Mouse (Mus musculus): ENCODE data around the gene Actn4. TPM values are rescaled to one million over a fixed set of nuclear protein-coding genes. Genes with fewer than 3 reads are reported as not detected.

Gene Actn4
- total RNA-seq (2021) (100 to 1,000 TPM; 247 to 264 TPM), polyA plus RNA-seq (2012; rRNA removed) (301 and 316 TPM in 2 replicates)
- long read RNA-seq, transcript Actn4-201 (21 exons, 3,877 nt): major isoform, 197 of 257 reads
- long read RNA-seq, partial matches to known transcripts: 33 of 257 reads
- long read RNA-seq, other reads (novel, unspliced or antisense): 26 of 257 reads

DNA sequence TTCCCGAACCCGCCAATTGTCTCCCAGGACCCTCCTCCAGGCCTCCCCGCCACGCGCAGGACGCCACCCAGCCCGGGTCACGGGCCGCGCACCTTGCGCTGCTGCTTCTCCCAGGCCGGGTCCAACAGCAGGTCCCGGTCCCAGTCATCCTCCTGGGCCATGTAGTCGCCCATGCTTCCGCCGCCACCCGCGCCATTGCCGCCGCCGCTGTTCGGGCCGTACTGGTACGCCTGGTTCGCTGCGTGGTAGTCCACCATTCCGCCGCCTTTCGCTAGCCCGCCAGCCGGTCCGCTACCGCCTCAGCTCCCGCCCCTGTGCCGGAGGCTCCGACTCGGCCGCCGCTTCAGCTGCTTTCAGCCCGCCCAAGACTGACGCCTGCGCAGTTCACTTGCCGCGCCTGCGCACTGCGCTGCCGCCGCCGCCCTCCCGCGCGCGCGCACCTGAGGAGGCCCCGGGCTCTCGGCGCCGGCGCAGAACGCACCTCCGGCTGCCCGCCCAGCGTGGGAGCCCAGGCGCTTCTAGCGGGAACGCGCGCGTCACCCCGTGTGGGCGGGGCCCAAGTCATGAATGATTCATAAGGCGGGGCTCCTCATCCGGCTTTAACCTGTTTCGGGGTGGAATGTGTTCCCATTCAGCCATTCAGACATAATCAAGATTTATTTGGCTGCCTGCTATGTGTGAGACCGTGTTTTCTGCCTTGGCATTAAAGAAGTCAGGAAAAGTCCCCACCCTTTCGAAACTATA lies at the start of gene Actn4:
TSS of gene Actn4 (minus strand) at position 414 of the 744 bp plus-strand sequence.
- peak; percentile 100 for DNase-seq

DNA sequence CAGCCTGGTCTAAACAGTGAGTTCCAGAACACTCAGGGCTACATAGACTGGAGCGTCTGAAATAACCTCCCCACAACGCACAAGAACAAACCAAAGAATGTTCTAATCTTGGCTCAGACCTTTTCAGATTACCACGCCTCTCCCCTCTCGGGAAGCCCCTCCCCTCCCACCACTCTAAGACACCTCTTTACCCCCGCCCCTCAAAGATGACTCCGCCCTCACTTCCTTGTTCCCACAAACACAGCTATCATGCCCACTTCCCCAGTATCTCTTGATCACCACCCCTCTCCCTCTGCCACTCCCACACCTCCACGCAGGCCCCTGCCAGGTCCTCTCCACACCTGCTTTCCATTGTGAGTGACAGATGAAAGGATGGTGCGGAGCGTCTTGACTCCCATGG lies 46.6 kb upstream of the Actn4 start:
- no peak for DNase-seq

DNA sequence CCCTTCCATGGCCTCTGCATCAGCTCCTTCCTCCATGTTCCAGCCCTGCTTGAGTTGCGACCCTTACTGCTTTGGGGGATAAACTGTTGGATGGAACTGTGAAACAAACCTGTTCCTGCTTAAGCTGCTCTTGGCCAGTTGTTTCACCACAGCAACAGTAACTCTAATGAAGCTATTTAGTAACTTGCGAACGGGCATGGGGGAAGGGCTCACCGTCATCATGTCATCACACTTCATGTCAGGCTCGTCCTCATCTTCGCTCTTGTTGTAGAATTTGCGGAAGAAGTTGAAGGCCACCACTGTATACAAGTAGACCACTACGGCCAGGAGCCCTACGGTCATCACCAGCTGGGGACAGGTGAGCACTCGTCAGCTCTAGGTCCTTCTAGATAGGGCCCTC lies 46.0 kb upstream of the Actn4 start:
- DNase-seq: no peak

DNA sequence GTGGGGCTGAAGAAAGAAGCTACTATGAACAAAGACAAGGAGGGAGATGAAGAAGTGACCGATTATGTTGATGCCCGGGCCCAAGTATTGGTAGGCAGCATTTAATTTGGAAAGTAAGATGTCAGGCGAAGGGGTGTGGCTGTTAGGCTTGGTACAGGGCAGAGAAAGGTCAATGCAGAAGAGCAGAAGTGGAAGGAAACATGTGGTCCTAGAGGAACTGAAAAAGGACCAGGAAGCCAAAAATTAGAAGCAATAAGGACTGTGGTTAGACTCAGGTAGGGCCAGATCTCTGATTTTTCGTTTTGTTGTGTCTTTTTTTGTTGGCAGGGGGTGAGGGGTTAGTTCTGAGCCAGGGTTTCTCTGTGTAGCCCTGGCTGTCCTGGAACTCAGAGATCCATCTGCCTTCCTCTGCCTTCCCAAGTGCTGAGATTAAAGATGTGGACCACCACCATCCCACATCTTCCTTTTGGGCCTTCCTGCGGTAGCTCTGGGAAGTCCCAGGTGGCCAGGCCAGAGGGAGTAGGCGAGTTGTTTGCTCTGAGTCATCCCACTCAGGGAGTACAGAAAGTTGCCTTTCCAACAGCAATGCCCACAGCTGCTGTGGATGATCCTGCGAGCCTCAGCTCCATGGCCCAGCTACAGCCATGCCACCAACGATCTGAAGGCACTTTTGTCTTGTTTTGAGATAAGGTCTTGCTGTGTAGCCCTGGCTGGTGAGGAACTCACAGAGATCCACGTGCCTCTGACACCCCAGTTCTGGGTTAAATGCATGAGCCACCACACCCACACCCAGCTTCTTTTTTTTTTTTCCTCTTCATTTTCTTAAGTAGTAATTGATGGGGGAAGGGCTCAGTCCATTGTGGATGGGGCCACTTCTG lies 45.3 kb upstream of the Actn4 start:
- no peak for DNase-seq

DNA sequence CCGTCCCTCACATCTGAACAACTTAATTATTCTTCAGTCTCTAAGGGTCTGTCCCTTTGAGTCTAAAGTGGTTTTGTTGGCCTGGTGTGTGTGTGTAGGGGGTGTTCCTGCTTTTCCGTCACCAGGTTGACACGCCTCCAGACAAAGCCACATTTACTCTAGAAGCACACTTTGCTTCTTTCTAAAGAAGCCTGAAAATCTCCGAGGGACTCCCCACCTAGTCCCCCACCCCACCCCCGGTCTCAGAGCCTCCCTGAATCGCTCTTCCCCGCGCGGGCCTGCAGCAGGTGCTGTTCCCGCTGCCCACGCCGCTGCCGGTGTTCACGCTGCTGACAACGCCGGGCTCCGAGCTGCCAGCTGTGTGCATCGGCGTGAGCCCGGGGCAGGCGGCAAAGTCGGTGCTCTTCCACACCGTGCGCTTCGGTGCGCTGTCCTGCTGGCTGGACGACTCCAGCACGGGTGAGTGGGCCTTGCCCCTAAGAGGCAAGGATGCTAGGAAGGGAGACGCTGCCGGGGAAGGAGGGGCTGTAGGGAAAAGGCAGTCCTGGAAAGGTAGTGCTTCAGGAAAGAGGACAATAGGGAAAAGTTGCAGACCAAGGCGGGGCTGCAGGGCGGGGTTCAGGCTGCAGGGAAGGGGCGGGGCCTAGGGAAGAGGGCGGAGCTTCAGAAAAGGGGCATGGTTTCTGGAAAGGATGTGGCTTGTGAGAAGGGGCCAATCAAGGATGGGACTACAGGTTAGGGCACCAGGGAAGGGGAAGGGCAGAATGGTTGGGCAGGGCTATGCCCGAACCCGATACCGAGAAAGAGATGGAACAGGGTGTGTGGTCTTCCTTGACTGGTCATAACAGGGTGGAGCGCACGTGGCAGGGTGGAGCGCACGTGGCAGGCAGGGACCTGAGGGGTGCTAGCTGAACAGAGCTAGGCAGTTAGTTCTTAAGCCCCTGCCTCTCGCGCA lies 38.8 kb upstream of the Actn4 start:
- DNase-seq: peak; percentile 63

DNA sequence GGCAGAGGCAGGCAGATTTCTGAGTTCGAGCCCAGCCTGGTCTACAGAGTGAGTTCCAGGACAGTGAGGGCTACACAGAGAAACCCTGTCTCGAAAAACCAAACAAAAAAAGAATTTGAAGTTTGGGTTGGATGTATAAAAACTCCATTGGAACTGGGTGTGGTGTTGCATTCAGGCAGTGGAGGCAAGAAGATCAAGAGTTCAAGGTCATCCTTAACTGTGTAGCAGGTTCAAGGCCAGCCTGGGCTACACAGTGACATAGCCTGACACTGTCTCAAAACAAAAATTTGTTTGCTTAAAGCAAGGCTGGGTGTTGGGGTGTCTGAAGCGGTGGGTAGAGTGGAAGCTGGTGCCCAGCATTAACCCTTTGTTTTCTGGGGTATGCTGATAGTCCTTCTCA lies 31.3 kb upstream of the Actn4 start:
- no peak for DNase-seq

DNA sequence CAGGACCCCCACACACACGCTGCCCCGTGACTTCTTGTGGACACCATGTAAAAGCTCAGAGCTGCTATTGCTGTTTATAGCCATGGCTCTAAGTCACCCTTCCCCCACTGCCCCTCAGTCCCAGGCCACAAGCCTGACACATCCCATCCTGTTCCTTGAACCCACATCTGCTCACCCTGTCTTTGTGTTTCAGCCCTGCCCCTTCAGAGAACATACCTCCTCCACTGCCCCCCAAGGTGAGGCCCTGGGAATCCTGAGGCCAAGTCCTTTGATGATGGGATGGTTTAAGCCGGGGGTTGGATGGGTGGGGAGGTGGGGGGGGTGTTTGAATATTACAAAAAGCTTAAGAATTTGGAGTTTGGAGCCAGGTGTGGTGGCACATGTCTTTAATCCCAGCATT lies 30.9 kb upstream of the Actn4 start:
- DNase-seq: no peak

DNA sequence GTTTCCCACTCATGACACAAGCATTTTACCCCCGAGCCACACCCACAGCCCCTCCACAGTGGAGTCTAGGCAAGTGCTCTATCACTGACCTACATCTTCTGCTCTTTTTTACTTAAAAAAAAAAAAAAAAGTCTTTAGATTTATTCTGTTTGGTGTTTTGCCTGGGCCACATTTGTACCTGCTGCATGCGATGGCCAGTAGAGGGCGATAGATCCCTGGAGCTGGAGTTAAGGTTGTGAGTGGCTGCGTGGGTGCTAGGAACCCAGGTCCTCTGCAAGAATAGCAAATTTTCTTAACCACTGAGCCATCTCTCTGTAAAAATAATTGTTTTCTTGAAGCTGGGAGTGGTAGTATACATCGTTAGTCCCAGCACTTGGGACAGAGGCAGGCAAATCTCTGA lies 29.5 kb upstream of the Actn4 start:
- no peak for DNase-seq

DNA sequence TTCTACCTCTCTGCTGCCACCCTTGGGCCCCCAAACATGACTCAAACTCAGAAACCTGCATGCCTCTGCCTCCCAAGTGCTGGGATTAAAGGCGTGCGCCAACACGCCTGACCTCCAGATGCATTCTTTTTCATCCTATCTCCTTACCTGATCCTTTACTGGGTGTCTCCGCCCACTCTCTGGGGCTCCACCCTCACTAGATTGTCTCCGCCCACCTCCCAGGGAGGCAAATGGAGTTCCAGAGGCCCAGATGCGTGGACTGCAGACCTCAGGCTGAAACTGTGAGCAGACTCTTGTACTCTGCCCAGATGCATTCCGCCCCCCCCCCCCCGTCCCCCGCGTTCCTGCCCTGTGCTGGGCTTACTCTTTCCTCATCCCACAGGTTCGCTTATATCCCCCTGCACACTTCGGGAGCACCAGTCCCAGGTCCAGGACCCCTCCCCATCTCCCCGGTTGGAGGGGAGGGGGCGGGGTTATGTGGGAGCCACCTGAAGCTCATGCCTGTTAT lies 28.7 kb upstream of the Actn4 start:
- no peak for DNase-seq

DNA sequence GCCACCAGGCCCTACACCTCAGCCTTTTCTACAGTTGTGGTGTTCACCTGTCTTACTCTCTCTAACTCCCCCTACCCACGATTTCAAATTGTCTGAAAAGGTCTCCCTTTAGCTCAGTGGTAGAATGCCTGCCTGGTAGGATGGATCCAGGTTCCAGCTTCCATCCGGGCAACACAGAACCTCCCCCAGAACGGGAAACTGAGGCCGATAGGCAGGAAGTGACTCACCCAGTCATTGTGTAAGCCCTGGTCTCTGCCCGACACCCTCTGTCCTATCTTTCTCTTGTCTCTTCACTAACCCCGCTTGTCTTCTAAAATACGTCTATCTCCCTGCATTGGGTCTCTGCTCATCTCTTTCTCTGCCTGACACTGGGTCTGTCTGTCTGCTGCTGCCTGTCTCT lies 23.1 kb upstream of the Actn4 start:
- no peak for DNase-seq

DNA sequence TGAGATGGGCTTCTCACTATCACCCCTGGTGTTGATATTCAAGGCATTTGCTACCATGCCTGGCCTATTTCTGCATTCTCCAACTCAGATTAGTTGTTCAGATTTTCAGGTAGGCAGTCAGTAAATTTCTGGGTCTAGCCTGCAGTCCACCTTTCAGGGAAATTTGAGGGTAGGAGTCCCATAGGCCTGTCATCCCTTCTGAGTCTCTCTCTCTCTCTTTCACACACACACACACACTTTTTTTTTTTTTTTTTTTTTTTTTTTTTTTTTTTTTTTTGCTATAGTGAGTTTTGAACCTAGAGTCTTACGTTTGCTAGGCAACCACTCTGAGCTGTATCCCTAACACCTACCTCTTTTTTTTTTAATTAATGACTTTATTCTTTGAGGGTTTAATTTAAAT lies 22.3 kb upstream of the Actn4 start:
- DNase-seq: no peak

DNA sequence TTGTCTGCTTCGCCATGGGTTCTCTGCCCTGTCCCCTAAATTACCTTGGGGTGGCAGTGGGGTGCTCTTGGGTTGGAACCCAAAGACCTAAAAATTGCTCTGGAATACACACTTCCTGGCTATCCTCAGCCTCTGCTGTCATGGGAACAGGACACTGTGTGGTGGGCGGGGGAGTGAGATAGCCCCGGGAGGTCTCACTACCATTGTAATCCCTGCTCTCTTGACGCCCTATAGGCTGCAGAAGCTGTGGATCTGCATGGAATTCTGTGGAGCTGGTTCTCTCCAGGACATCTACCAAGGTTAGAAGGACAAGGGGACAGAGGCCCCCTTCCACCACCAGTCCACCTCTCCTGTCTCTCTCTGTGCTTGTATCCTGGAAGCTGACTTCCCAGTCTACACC lies 21.7 kb upstream of the Actn4 start:
- DNase-seq: no peak

DNA sequence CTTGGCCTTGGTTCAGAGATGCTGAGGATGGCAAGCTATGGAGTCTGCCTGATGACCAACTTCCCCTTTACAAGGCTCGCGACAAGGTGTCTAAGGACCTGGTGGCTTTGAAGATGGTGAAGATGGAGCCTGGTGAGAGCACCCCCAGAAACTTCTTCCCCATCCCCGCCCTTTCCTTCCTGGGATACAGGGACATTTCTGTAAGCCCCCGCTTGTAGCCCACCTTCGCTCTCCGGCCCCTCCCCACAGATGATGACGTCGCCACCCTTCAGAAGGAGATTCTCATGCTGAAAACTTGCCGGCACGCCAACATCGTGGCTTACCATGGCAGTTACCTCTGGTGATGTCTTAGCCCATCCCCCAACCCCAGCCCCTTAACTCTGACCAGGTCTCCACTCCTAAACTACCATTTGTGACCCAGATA lies 21.0 kb upstream of the Actn4 start:
- no peak for DNase-seq

DNA sequence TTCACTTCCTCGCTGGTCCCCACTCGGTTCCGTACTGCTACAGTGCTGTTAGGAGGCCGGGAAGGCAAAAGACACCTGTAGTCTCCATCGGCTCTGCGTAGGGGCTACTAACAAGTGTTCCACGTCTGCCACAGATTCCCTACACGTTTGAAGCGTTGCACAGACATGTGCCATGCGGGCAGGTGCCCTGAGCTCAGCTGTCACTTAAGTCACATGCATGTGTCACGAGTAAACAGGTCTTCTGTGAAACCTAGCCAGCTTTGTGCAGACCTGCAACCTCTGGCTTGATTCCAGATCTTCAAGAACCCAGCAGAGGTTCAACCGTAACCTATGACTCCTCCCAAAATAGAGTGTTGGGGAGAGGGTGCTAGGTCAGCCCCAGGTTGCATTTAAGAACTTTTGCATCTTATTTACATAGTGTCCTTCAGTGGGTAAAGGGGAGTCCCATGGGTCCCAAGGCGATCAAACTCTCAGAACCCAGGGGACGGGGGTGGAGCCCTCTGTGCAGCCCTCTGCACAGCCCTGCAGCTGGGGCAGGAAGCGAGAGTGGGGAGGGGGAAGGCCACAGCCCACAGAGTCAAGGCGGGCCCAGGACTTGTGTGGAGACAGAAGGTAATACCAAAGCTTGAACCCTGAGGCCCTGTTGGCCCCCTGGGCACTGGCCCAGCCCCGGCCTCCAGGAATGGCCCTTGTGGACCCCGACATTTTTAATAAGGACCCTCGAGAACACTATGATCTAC lies 20.3 kb upstream of the Actn4 start:
- DNase-seq: peak; percentile 23

DNA sequence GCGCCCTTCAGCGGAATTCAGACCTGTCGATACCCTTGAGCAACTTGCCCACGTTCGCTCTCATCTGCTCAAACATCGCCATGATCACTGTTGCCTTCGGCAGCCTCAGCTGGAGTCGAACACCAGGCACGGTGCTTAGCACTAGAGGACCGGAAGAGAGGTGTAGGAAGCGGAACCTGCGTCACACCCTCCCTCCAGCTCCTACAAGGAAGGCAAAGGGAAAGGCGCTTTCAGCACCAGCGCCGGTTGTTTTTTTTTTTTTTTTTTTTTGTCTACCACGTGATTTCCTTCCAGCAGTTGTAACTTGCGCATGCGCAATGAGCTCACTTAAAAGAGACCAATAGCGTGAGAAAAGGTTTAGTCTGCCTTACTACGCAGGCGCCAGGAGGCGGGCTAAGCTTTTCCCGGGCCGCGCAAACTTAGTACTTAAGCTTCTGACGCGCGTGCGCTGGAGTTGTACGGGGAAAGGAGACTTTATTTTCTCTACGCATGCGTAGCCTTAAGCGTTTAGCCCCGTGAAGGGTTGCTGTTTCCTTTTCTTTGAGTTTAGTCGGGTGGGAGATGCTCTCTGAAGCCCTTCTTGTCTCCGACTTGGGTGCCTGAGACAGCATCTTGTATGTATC lies 19.6 kb upstream of the Actn4 start, which contains the start of the genes Eif3k and Map4k1:
TSS of gene Eif3k (minus strand) at position 214 of the 623 bp plus-strand sequence.
TSS of gene Map4k1 (plus strand) at position 400 of the 623 bp plus-strand sequence.
- DNase-seq: peak; percentile 97

DNA sequence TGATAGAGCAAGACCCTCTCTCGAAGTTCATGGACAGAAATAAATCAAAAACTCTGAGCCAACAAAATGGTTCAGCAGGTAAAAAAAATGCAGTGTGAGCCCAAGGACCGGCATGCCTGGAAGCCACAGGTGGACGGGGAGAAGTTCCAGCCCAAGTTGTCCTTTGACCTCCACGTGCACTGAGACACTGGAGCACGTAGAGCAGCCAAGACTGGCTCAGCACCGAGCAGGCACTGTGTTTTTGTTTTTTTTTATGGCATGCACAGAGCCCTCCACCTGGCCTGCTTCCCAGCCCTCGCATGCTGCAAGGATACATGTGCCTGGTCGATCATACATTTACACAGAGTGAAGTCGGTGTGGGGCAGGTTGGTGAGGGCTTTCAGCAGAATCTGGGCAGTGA lies 15.4 kb upstream of the Actn4 start:
- DNase-seq: no peak

DNA sequence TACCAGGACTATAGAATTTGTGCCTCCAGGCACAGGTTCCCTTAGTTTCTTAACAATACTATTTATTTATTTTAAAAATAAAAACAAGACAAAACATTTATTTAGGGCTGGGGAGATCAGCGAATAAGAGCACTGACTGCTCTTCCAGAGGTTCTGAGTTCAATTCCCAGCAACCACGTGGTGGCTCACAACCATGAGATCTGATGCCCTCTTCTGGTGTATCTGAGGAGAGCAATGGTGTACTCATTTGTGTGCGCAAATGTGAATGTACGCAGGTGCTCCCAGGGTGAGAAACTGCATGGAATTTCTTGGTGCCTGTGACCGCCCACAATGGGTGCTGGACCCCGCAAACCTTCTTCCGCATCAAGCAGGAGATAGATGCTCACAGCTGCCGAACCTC lies 10.9 kb upstream of the Actn4 start:
- no peak for DNase-seq

DNA sequence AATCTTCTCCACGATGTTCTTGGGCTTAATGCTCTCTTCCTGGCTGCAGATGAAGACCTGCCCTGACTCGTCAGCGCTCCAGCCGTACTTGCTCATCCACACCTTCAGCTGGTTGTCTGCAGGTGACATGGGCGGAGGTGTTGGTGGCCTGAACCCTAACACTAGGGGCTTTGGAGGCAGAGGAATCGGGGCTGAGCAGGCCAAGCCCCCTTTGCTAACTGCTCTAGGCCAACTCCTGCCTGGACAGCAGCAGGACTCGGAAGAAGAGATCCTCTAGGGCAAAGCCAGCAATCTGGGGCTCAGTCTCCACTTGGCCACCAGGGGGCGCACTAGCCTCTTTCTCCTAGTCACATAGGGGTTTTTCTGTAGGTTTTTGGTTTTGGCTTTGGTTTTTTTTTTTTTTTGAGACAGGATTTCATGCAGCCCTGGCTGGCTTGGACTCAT lies 10.4 kb upstream of the Actn4 start:
- DNase-seq: peak; percentile 70

DNA sequence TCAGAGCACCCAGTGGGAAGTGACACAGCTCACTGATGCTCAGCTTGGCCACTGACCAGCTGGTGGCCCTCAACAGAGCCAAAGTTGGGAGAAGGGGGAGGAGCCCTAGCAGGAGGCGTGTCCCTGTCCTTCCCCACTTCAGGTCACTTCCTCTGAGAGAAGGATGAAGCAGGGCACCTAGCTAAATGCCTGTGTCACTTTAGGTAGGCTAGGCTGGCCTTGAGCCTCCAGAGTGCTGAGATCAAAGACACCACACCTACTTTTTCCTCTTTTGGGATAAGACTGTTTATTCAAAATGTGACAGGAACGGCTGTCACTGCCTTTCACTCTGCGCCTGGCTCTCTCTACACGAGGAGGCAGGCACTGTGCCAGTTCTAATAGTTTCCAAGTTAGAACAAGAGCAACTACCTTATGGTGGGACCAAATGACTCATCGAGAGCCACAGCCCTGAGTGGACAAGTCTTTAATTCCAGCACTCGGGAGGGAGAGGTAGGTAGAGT lies 9.7 kb upstream of the Actn4 start:
- peak; percentile 77 for DNase-seq

DNA sequence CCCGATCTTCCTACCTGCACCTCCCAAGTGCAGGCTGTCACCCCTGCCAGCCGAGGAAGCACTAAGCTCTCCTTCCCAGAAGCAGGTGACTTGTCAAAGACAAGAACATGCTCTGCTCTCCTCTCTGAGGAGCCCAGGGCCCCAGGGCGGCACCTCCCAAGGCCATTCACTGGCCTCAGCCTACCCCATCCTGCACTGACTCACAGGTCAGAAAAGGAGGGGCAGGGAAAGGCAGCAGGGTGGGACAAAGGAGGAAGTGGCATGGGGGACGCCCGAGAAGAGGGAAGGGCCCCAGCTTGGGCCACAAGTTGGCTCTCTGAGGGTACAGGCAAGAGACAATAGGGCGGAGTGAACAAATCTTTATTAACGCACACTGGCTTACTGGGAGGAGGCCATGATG lies 8.9 kb upstream of the Actn4 start:
- peak; percentile 57 for DNase-seq
